Mouse (Mus musculus): ENCODE data around the gene 2310022B05Rik.

DNA sequence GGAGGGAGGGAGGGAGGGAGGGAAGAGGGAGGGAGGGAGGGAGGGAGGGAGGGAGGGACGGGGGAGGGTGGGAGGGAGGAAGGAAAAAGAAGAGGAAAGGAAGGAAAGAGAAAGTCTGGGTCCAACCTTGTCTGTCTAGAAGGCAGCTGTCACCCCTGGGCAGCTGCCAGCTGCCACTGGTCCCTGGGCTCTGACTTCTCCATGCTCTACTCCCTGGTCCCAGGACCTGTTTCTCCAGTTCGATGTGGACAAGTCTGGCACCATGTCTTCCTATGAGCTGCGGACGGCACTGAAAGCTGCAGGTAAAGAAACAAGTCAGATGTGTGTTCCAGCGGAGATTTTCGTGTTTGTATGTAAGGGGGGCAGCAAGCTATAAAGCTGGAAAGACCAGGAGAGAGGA is 48.8 kb downstream of the 2310022B05Rik start:
- no peak for TF ChIP-seq CTCF (IDR thresholded peaks at IDR 0.05; ENCODE audit: low read depth, low read length)
- no peak for TF ChIP-seq POLR2A (IDR thresholded peaks at IDR 0.05; ENCODE audit: extremely low read depth, insufficient read depth, low read length)

Data from liver, adult 2 months (tissue).